Mouse (Mus musculus) bone marrow macrophage, adult 2 months (primary cell): ENCODE results near the gene Nkain2. TPM values are rescaled to one million over a fixed set of nuclear protein-coding genes. Genes with fewer than 3 reads are reported as not detected.

Source experiments
- H3K27ac ChIP-seq: 2 replicates; pipeline ENCODE4 v1.5.1; 2012; ENCODE audit warnings: low read depth, low read length; ENCODE audit not compliant: insufficient read depth
- H3K4me1 ChIP-seq: 2 replicates; pipeline ENCODE4 v1.6.1; 2012; ENCODE audit warnings: low read length; ENCODE audit not compliant: control insufficient read depth, insufficient read depth
- H3K4me3 ChIP-seq: 2 replicates; pipeline ENCODE4 v1.5.1; 2012; ENCODE audit warnings: mild to moderate bottlenecking, low read length, moderate library complexity; ENCODE audit not compliant: insufficient read depth
- CTCF ChIP-seq: IDR thresholded peaks from 2 replicates; pipeline ENCODE4 v1.5.1; 2012; ENCODE audit warnings: low read depth, mild to moderate bottlenecking, low read length, moderate library complexity
- POLR2A ChIP-seq: IDR thresholded peaks from 2 replicates; pipeline ENCODE4 v1.6.1; 2012; ENCODE audit warnings: mild to moderate bottlenecking, low read depth, low read length, borderline replicate concordance
- polyA plus RNA-seq: library from polyadenylated mRNA; stranded (reverse); fragments of >200 nt; gene quantifications from 2 replicates; pipeline ENCODE4 v1.2.4, GENCODE M21; 2012; ENCODE audit not compliant: missing spikeins, insufficient read depth, insufficient read length

Nkain2 gene
- polyA plus RNA-seq, 1 experiment: not detected

GRCm38 (mm10) chr10:32577276-32577580 is 313.0 kb downstream of the Nkain2 start:
- H3K27ac ChIP-seq: no peak overlapping the region
- no peaks in the 10 kb centered on the region for H3K4me1 ChIP-seq

GRCm38 (mm10) chr10:32576559-32577275 is 313.5 kb downstream of the Nkain2 start:
- H3K27ac ChIP-seq: no peak overlapping the region
- no peak overlapping the region for H3K4me3 ChIP-seq
- no peak for TF ChIP-seq POLR2A
- TF ChIP-seq CTCF: no peak
- no peaks in the 10 kb centered on the region for H3K4me1 ChIP-seq

More at GRCm38 (mm10) chr10:32577276-32577580, 313.0 kb downstream of the Nkain2 start:
- TF ChIP-seq POLR2A: no peak
- no peak for TF ChIP-seq CTCF
- no peak overlapping the region for H3K4me3 ChIP-seq

- H3K27ac ChIP-seq: no peak overlapping the region
Measured at GRCm38 (mm10) chr10:32557673-32558072, 332.6 kb downstream of the Nkain2 start.

GRCm38 (mm10) chr10:32536057-32536456 is 354.2 kb downstream of the Nkain2 start:
- TF ChIP-seq CTCF (no peak), POLR2A (no peak)
- H3K4me1 ChIP-seq: no peaks in the 10 kb centered on the region
- no peak overlapping the region for H3K27ac ChIP-seq
- no peak overlapping the region for H3K4me3 ChIP-seq

More at GRCm38 (mm10) chr10:32557673-32558072, 332.6 kb downstream of the Nkain2 start:
- Histone ChIP-seq H3K4me3 (no peak overlapping the region), H3K4me1 (no peaks in the 10 kb centered on the region)
- TF ChIP-seq CTCF: no peak
- no peak for TF ChIP-seq POLR2A

- Histone ChIP-seq H3K4me3 (no peak overlapping the region), H3K27ac (no peak overlapping the region), H3K4me1 (no peaks in the 10 kb centered on the region)
- TF ChIP-seq CTCF (no peak), POLR2A (no peak)
Measured at GRCm38 (mm10) chr10:32510821-32511220, 379.4 kb downstream of the Nkain2 start.

GRCm38 (mm10) chr10:32494591-32495182 is 395.6 kb downstream of the Nkain2 start:
- Histone ChIP-seq H3K4me1 (no peaks in the 10 kb centered on the region), H3K27ac (no peak overlapping the region), H3K4me3 (no peak overlapping the region)
- TF ChIP-seq CTCF (no peak), POLR2A (no peak)

GRCm38 (mm10) chr10:32493600-32493999 is 396.7 kb downstream of the Nkain2 start:
- no peak overlapping the region for H3K4me3 ChIP-seq
- H3K27ac ChIP-seq: no peak overlapping the region
- H3K4me1 ChIP-seq: no peaks in the 10 kb centered on the region
- TF ChIP-seq POLR2A (no peak), CTCF (no peak)

- H3K4me1 ChIP-seq: no peaks in the 10 kb centered on the region
- H3K4me3 ChIP-seq: no peak overlapping the region
- no peak overlapping the region for H3K27ac ChIP-seq
- TF ChIP-seq CTCF (no peak), POLR2A (no peak)
Measured at GRCm38 (mm10) chr10:32462726-32463125, 427.5 kb downstream of the Nkain2 start.

- no peak overlapping the region for H3K27ac ChIP-seq
- H3K4me1 ChIP-seq: no peaks in the 10 kb centered on the region
- H3K4me3 ChIP-seq: no peak overlapping the region
- TF ChIP-seq POLR2A (no peak), CTCF (no peak)
Measured at GRCm38 (mm10) chr10:32439932-32440519, 450.2 kb downstream of the Nkain2 start.

GRCm38 (mm10) chr10:32414228-32414627 is 476.0 kb downstream of the Nkain2 start:
- Histone ChIP-seq H3K4me1 (no peaks in the 10 kb centered on the region), H3K4me3 (no peak overlapping the region), H3K27ac (no peak overlapping the region)
- TF ChIP-seq CTCF (no peak), POLR2A (no peak)
